Mouse (Mus musculus) olfactory bulb, adult 2 months (tissue): ENCODE data around the gene C1qtnf1.

Experiments used
- CTCF ChIP-seq: fragments of 200-500 bp; IDR thresholded peaks from 2 replicates; pipeline ENCODE4 v1.5.1; 2012; ENCODE audit warnings: low read depth, mild to moderate bottlenecking, low read length, moderate library complexity; ENCODE audit not compliant: insufficient read depth
- POLR2A ChIP-seq: fragments of 200-500 bp; IDR thresholded peaks from 2 replicates; pipeline ENCODE4 v1.6.1; 2012; ENCODE audit warnings: mild to moderate bottlenecking, low read depth, low read length, moderate library complexity; ENCODE audit not compliant: insufficient read depth

- TF ChIP-seq CTCF: no peak
- no peak for TF ChIP-seq POLR2A
Measured at GRCm38 (mm10) chr11:118418442-118418833, 9.6 kb upstream of the C1qtnf1 start.
